Mouse (Mus musculus) embryo, embryonic 10.5 days (tissue): ENCODE measurements at regions not wholly inside any gene's neighbourhood (a gene's known extent, or its start where the extent isn't known, plus 50 kb on each side); places are given as distances from the start of the nearest gene placed in this dataset.

Experiments used
- DNase-seq: peaks from one replicate; pipeline ENCODE4 v3.0.0-alpha.2; 2015; ENCODE audit warnings: low spot score

DNA sequence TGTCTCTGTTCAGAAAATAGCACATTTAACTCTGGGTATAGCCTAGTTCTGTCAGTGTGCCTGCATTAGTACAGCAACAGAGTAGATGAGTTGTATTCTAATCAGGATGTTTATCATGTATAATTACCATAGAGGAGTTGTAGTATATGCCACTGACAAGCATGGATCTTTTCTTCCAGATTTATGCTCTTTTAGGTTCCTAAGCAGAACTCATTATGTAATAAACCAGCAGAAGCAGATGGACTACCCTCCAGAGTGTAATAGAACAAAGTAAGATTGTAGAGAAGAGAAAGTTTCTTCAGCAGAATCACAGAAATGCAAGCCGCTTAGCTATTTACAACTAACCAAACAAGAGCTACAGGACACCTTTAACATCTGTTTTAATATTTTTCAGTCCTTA is 517.2 kb upstream of the Epha5 start:
- DNase-seq, result no peak

DNA sequence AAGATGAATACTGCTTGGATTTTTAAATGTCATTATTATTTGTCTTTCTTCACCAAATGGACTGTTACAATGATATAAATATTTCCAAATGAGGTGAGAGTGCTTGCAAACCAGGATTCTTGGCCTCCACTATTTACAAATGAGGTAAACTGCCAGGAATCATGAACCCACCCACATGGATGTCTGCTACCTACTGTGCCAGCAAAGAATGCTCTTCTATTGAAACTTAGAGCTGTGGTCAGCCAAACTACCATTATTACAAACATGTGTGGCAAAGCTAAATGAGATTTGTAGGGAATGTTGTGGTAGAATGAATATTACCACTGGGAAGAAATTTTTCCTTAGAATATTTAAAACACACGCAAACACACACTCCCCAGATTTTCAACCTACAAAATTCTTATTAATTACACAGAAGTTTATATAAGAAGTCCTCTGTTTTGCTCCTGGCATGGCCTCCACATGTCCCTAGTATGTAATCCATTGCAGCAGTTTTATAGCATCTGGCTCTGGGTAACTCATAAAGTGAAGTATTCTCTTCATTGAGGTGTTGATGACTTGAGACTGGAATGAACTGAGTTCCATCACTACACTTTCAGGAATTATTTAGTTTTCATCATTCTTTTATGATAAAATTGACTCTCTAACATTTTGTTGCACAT is 500.6 kb upstream of the Epha5 start:
- DNase-seq, result no peak

DNA sequence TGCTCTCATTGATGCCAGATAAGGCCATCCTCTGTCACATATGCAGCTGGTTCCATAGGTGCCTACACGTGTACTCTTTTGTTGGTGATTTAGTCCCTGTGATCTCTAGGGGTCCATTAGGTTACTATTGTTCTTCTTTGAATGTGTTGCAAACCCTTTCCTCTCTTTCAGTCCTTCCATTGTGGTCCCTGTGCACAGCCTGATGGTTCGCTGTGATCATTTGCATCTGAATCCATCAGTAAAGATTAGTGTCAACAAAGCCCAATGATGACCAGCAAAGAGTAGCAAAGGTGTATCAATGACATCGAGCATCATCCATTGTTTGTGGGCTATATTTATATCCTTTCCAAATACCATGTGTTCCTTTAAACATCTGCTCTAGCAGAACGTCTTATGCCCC is 484.5 kb upstream of the Epha5 start:
- DNase-seq, result no peak

DNA sequence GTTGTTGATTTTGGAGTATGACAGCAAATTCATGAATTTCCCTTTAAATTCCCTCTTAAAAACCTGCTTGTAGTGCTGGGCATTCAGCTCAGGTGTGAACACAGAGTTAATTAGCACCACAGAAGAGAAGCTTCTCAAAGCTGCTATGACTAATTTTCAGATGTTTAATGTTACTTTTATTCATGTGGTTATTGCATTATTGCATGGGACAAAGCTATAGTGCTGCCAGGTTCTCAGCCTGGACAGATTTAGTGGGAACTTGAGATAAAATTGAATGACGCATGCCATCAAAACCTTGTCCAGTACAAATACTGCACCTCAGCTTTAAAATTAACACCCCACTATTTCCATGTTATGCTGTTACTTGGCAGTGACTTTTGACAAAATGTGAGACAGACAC is 480.4 kb upstream of the Epha5 start:
- DNase-seq, result no peak

DNA sequence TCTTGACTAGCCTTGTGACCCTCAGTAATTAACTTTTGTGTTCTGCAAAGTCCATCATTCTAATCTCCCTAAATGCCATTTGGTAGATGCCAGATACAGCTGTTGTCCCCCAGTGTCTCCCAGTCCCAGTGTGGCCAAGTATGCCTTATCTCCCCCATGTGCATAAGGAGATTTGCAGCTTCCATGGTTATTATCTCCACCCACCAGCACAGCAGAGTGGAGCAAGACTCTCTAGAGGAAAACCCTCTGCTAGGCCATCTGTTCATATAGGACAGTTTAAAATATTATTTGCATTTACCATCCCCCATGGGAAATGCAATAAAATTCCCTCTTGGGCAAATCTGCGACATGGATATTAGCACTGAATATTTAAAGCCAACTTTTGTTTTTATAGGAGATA is 436.4 kb upstream of the Epha5 start:
- peak; percentile 1 for DNase-seq

DNA sequence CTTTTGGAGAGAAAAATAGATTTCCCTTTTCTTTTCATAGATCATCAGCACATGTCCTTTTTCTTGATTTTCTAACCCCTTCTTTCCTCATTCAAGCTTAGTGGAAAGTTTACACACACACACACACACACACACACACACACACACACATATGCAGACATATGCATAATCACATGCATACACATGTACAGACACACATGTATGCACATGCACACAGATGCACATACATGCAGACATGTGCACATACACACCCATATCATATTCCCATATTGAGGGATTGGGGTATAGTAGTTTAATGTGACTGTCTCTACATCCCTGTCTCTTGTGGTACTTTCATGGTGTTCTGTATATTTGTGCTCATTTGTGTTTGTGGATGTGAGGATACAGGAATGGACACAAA is 432.0 kb upstream of the Epha5 start:
- no peak for DNase-seq

DNA sequence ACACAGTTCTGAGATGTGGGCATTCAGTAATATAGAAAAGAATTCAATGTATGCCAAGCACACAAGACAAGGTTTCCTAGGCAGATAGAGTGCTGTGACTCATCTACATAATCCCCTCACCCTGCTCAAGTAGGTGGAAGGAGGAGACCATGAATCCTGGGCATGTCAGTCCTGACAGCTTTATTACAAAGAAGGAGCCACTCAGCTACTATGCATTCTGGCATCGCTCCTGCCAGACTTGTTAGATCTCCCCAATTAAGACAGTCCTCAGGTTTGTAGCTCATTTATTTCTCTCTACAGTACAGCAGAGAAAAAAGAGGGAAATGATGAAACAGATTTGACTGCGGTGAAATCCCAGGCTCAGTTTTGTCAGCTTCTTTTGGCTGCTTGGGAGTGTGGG is 431.6 kb upstream of the Epha5 start:
- DNase-seq, result peak; percentile 40

DNA sequence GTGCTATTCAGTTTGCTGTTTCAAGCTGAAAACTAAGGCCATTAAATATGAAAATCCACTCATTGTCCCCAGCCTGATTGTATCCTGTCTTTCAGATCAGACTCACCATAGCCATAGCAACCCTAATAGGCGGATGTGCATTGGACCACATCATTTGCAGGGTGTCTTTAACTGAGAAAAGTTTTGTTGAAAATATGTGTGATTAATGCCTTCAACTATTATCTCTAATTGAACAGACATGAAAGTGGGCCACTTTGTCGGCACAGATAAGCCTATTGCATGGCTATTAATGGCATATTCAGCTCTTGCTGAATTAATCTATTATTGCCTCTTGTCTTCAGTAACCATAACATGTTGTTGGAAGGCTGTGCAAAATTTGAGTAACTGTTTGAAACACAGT is 394.3 kb upstream of the Epha5 start:
- peak; percentile 78 for DNase-seq

DNA sequence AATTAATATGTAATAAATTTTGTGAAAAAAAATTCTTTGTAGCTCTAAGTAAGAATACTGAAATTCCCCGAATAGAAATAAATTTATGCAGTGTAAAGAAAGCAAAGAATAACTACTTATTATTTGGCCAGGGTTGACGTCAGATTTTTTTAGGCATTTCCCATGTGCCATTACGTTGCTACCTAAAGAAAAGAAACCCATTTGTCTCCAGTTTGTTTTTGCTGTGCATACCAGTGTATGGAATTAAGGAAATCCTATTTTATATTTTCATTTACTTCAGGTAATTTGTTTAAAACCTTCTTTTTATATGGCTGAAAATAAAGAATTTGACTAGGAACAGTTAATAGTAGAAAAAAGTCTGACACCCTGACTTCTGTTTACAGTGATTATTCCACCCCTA is 393.7 kb upstream of the Epha5 start:
- no peak for DNase-seq

DNA sequence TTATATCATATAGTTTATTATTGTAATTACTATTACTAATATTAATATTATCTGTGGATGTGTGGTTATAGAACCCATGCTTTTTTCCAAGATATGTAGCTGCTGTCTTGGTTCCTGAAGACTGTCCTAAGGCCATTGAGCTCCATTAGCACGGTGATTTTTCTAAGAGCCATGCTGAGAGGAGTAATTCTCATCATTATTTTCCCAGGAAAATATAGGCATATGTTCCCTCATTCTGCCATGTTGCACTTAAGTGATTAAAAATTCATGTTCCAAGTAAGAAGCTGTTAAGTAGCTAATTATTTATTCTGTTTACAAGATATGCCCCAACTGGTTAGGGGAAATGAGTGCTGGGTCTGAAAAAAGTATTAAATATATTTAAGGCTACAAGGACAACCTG is 345.4 kb upstream of the Epha5 start:
- DNase-seq, result no peak

DNA sequence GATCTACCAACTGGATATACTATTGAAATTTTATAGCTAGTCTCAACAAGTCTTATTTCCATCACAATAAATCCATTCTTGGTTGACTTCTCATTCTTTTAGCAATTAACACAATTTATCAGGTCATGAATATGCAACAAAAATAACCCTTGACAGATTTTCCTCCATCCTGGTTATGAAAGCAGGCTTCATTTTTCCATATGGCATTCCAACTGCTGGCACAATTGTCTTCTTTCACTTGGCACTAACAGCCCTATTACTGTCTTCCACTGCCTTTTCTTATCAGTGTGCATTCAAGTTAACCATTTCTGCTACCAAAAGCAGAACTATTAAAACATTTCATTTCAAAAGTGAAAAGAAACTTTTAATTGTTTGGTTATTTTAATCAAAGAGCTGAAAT is 334.9 kb upstream of the Epha5 start:
- DNase-seq, result no peak

DNA sequence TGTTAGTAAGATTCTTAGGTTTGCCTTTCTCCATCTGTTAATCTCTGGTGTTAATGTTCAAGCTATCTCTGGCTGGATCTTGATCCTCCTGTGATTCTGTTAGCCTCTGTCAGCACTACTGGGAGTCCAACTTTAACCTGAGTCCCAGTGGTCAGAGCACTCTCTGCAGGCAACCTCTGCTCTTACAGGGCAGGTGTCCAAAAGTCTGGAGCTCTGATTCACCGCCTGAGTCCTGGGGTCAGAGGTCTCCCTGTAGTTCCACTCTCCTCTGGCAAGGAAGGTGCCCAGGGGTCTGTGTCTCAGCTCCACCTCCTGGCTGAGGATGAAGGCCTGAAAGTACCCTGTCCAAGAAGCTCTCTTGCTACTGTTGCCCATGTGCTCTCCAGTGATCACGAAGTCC is 288.3 kb upstream of the Epha5 start:
- no peak for DNase-seq

DNA sequence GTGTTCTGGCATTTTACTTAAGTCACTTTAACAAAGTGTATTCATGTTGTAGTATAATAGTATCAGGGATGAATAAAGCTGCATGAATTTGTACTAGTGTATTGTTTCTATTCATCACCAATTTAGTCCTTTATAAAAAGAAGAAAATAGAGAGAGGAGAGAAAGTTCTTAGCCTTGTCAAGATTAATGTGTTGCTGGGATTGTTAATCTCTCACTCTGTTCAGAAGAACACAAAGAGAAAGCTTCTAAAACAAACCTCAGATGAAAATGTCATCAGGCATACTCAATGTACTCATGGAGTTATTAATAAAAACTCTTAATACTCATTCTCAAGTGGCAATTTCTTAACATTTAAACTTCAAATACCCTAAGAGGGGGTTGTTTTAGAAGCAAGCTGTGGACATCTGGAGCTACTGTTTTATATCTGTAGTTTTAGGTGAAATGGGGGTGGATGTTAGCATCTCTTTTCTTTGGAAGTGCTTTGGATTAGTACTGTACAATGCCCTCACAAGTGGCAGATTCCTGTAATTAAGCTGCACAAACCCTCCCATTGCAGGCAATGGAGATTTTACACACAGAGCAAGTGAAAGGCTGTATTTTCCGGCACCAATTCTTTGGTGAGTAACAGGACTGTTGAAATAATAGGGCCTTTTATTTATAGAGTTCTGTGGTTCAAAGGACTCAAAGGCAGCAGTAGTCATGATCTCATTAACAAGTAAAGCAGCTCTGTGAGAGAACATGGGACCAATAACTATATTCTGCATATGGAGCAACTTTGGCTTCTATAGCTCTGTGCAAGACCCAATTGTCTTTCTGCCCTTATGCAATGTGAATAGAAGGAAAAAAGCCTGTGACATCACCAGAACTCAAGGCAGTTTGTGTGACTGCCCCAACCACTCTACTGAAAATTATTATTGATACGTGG is 273.4 kb upstream of the Epha5 start:
- DNase-seq, result peak; percentile 0

DNA sequence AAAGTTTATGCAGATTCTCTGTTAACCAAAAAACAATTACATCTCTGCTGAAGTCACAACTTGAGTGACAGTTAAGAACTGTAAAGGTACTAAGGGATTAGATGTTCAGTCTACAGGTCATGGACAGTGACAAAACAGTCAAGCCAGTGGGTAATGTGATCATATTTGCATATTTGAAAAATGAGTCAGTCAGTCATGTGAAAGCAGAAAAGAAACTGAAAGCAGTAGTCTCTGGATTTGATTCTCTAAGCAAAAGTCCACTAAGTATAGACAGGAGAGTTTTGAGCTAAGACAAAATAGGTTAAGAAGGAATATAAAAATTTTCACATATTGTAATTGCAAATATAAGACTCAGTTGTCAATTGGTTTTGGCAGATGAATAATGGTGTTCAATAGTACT is 270.4 kb upstream of the Epha5 start:
- no peak for DNase-seq

DNA sequence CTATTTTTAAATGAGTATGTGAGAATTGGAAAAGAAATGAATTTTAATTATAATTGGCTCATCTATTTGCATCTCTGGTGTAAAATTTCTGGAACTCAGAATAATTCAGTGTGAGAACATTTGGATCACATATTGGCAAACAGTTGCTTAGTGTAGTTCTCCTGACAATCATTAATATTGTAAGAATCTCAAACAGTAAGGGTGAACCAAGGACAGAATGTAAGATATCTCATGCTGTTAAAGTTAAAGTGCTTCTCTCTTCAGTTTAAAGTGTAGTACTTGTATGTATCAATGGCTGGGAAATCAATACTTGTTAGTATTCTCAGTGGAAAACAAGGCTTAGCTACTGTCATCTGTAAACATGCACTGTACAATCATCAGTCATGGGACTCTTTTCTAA is 238.0 kb upstream of the Epha5 start:
- no peak for DNase-seq

DNA sequence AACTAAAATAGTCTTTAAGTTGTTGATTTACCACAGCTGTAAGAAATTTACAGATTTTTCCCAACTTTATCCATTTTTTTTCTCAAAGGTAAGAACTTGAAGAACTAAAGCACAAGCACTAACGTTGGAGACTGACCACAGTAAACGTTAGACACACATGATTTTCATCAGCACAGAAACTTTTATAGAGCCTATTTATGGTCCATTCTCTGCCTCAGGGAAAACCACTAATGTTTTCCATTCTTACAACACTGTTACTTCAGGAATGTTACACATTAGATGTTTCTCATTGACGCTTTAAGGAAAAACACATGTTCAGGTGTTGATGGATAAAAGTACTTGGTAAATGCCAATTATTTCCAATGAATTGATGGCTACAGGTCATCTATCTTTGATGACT is 218.3 kb upstream of the Epha5 start:
- DNase-seq, result peak; percentile 12

DNA sequence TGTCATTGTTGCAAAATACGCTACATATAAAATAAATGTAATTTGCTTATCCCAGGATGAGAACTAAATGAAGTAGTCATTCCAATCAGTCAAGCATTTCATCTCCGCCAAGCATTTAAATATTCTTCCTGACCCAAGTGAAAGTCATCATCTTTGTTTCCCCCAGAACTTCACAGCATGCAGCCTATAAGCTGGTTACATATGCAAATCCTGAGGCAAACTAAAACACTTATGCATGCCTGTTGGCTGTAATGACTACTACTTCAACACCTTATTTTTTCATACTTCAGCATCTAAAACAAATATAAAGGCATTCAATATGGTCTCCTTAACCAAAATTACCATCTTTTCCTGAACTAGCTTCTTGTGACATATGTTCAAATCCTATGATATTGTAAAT is 215.7 kb upstream of the Epha5 start:
- DNase-seq, result no peak

DNA sequence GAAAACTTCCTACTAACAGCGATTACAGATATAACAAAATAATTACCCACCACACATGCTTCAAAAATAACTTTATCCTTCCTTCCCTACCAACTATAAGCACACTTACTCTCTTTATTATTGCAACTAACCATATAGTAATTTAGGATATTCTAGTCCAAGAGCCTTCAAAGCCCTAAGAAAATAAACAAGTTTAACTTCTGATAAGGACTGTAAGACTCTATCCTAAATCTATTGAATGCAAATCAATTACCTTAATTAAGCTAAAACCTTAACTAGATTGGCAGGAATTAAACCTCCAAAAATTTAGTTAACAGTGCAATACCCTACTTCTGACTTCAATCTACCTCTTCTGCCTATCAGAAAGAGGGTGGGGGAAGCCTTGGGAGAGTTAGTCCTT is 201.0 kb upstream of the Epha5 start:
- no peak for DNase-seq

DNA sequence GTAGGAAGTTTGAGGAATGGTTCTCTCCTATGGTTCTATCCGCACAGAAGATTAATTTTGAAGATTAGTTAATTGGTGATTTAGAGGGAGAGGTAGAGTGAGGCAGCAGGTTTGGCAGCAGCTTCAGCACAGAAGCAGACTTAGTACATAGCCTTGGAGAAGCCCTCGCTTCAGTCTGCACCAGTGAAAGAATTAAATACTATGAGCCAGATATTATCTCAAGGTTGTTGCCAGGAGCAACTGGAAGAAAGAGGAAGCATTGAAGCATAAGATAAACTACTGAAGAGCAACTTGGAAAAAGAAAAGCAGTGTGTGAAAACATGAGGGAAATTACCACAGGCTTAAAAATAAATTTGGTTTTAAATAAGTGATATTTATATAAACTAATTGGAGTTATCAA is 191.5 kb upstream of the Epha5 start:
- no peak for DNase-seq

DNA sequence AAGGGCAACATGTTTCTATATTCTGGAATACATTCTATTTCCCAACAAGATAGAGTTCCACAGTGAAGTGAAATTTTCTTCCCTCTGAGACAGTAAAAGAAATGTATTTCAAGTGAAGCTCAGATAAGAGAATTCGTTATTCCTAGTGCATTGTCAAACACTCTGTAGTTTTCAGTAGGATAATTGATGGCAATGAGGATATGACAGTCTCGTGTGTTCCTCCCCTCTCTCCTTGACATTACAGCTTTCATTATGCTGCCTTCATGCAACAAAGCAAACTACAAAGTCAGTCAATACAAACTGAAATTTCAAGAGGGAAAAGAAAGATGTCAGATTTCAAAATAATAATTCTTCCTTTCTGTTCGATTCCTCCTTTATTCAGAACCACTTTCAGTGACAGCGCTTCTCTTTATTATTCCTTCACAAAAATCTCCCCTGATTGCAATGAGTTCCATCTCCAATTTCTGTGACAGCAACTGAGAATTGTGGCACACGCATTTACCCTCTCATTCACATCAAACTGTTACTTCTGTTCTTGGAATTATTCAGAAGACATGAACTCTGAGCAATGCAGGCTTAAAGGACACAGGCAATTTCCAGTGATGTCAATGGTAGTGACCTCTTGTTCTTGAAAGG is 148.2 kb upstream of the Epha5 start:
- DNase-seq, result no peak

DNA sequence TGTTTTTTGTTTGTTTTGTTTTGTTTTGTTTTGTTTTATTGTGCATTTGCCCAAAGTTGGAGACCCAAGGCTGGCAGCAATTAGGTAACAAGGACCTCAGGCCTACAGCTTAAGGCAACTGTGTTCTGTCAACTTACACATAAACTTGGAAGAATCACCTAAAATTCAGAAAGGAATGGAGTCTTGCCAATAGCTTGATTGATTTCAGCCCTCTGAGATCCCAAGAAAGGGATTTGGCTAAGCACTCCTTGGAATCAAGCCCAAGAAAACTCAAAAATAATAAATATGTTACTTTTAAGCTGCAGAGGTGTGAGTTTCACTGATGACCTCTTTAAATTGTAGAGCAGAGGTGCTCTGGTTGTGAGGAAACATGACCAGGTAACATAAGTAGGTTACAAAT is 102.7 kb upstream of the Epha5 start:
- DNase-seq, result no peak

DNA sequence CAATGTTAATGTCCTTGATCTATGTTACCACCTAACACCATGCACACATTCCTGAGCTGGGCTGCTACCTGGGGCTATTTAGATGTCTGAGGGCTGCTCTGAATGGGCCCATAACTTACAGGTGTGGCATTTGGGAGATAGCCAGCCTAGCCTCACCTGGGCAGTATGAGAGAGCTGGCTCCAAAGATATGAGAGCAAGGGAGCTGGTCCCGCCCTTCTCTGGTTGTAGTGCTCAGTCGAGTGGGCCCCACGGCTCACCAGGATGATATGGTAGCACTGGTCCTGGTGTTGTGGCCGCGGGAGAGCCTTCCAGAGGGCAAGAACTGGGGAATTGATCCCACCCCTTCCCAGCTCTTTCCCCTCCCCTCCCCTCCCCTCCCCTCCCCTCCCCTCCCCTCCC is 93.0 kb upstream of the Epha5 start:
- no peak for DNase-seq

DNA sequence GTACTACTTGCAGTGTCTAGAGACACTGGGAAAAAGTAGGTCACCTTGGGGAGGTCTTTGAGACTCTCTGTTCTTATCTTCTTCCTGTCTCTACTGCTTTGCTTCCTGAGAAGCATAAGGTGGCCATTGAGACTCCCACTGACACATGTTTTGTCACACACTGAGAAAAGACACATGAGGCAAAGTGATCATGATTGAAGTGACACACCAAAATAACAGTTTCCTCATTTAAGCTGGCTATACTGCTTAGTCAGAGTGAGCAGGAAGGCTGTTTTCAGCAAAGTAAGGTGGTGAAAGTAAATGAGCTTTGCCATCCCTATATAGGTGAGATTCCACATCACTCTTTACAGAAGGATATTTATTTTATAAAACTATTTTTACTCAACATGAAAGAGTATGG is 63.8 kb upstream of the Epha5 start:
- no peak for DNase-seq
